Mouse (Mus musculus) adrenal gland, postnatal 10 days (tissue): ENCODE data around the gene Igf2bp1. TPM values are rescaled to one million over a fixed set of nuclear protein-coding genes. Genes with fewer than 3 reads are reported as not detected.

ENCODE experiments used
- microRNA-seq: library from miRNA; unstranded; fragments of <30 nt; microRNA quantifications from one replicate; pipeline ENCODE4 v1.2.0, GENCODE M21; 2021
- total RNA-seq, 2 experiments: library from RNA; stranded (reverse); gene quantifications; 2 replicates each; pipeline ENCODE4 v1.2.3; 2021

The Igf2bp1 gene
- total RNA-seq, 2 experiments from 2014 or later = 4.3 to 6.4 TPM

Small RNA genes within 50 kb of the gene (microRNA-seq; reads per million reads assigned to microRNA genes)
- gene Mir3063 = not detected

Other genes starting within 250 kb of the Igf2bp1 start
- 100 to 1,000 TPM; 204 to 243 TPM for gene Phospho1, start 181.4 kb downstream of the Igf2bp1 start, total RNA-seq
- 10 to 100 TPM; 21.9 to 22.9 TPM for gene Gngt2, start 168.7 kb downstream of the Igf2bp1 start, total RNA-seq
- 10 to 100 TPM; 11.5 to 14.8 TPM for gene Abi3, start 163.5 kb downstream of the Igf2bp1 start, total RNA-seq
- not detected for gene B4galnt2, start 91.0 kb downstream of the Igf2bp1 start, total RNA-seq
- not detected for gene Gip, start 18.6 kb upstream of the Igf2bp1 start, total RNA-seq
- gene Snf8, start 28.9 kb upstream of the Igf2bp1 start, total RNA-seq = 10 to 100 TPM; 68.5 to 72.3 TPM
- gene Ube2z, start 59.4 kb upstream of the Igf2bp1 start, total RNA-seq = 10 to 100 TPM; 41.7 to 44.6 TPM
- gene Atp5g1, start 69.7 kb upstream of the Igf2bp1 start, total RNA-seq = 100 to 1,000 TPM; 267 to 394 TPM
- gene Calcoco2, start 106.0 kb upstream of the Igf2bp1 start, total RNA-seq = not detected
- gene Ttll6, start 127.8 kb upstream of the Igf2bp1 start, total RNA-seq = not detected
- gene Hoxb13, start 188.4 kb upstream of the Igf2bp1 start, total RNA-seq = under 1 TPM in 1 of 2 experiments, not detected in 1; 0.12 TPM